Mouse (Mus musculus) erythroblast, embryonic 14.5 days (primary cell): ENCODE measurements around the gene Ddx23. TPM values are rescaled to one million over a fixed set of nuclear protein-coding genes. Genes with fewer than 3 reads are reported as not detected.

ENCODE experiments used
- H3K27me3 ChIP-seq: 2 replicates; pipeline ENCODE4 v1.6.1; 2012; ENCODE audit warnings: inconsistent platforms; ENCODE audit not compliant: control insufficient read depth
- H3K36me3 ChIP-seq: 2 replicates; pipeline ENCODE4 v1.6.1; 2012; ENCODE audit warnings: mild to moderate bottlenecking, inconsistent platforms; ENCODE audit not compliant: control insufficient read depth
- H3K4me1 ChIP-seq: 2 replicates; pipeline ENCODE4 v1.6.1; 2012; ENCODE audit warnings: inconsistent platforms; ENCODE audit not compliant: control insufficient read depth
- H3K4me3 ChIP-seq: replicated peaks from 2 replicates; pipeline ENCODE3; 2012; ENCODE audit warnings: moderate library complexity, mild to moderate bottlenecking, inconsistent platforms
- H3K9me3 ChIP-seq: 2 replicates; pipeline ENCODE4 v1.6.1; 2012; ENCODE audit warnings: low read length, inconsistent platforms, mixed read lengths; ENCODE audit not compliant: control insufficient read depth
- GATA1 ChIP-seq: IDR thresholded peaks from 2 replicates; pipeline ENCODE4 v1.6.1; 2012; ENCODE audit warnings: low read length, inconsistent platforms, mixed read lengths
- TAL1 ChIP-seq: IDR thresholded peaks from 3 replicates; pipeline ENCODE4 v1.6.1; 2012; ENCODE audit warnings: low read length, inconsistent platforms, mixed read lengths
- polyA plus RNA-seq: library from polyadenylated mRNA; stranded (reverse); fragments of >175 nt; gene quantifications from 2 replicates; pipeline ENCODE4 v1.2.3, GENCODE M21; 2012

Gene Ddx23
- polyA plus RNA-seq = 7.9 and 8.4 TPM in 2 replicates

DNA sequence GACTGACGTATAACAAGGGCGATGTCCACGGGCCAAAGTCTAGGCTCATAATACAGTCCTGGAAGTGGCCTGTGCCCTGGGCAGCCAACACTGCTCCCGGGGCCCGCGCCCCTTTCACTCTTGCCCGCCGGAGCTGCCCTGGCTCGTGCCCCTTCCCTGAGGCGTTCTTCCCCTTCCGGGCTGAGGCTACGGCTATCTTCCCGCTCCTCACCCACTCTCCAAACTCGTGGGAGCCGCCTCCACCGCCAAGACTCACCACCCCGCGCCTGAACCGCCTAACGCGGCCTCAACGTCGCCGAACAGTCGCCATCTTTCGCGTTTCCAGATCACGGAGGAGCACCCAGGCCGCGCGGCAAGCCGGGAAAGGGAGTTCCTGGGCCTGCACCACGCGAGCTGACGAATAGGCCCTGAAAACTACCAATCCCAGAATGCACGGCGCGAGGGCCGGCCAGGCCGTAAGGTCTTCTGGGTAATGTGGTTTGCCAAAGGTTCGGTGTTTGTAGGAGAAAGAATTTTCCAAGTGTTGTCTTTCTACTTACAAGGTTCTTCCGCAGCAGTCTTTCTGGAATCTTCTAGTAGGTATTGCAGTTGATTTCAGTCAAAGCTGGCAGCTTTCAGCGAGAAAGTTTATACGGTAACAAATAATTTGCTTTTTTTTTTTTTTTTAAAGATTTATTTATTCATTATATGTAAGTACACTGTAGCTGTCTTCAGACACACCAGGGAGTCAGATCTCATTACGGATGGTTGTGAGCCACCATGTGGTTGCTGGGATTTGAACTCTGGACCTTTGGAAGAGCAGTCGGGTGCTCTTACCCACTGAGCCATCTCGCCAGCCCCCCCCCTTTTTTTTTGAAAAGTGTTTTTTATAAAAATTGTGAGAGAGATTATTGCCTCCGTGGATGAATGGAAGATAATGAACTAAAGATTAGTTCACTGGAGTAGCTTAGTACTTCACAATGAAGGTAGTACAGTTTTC lies at the start of gene Ddx23:
Gene Ddx23 (minus strand): TSS at position 328 of the 979 bp plus-strand sequence.
- H3K36me3 ChIP-seq = peaks cover 31% of the 10 kb centered on the region
- H3K9me3 ChIP-seq = no peaks in the 10 kb centered on the region
- H3K4me3 ChIP-seq = peak within 1 kb of the TSS; percentile 70
- 0 out of 2 replicates have a peak, but pooled peaks cover 1% of the 10 kb centered on the region for H3K27me3 ChIP-seq
- TF ChIP-seq GATA1 (no peak), TAL1 (no peak)
- peaks cover 24% of the 10 kb centered on the region for H3K4me1 ChIP-seq

DNA sequence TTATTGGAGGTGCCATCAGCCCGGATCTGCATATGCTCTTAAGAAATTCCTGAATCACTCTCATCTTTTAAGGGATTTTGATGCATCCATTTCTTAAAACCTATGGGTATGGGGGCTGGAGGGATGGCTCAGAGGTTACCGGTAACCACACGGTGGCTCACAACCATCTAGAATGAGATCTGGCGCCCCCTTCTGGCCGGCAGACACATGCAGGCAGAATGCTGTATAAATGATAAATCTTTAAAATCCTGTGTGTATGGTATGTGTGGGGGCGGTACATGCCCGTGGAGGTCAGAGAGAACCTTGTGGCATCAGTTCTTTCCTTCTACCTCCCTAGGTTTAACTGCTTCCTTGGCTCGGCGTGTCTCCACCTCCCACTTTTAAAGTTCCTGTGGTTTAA lies 47.7 kb upstream of the Ddx23 start:
- H3K36me3 ChIP-seq = no peaks in the 10 kb centered on the region
- no peak for TF ChIP-seq GATA1
- no peak for TF ChIP-seq TAL1
- H3K4me1 ChIP-seq = peaks cover 3% of the 10 kb centered on the region
- no peak overlapping the region for H3K4me3 ChIP-seq
- H3K9me3 ChIP-seq = no peaks in the 10 kb centered on the region
- H3K27me3 ChIP-seq = peaks cover 24% of the 10 kb centered on the region

GRCm38 (mm10) chr15:98707766-98708372 lies 45.2 kb upstream of the Ddx23 start, which contains the start of gene Ccdc65:
Ccdc65 (plus strand) TSS chr15:98708207.
- Histone ChIP-seq H3K4me3 (peak within 1 kb of the TSS; percentile 27), H3K9me3 (no peaks in the 10 kb centered on the region), H3K4me1 (peaks cover 3% of the 10 kb centered on the region), H3K27me3 (peaks cover 45% of the 10 kb centered on the region), H3K36me3 (no peaks in the 10 kb centered on the region)
- TF ChIP-seq TAL1 = no peak
- no peak for TF ChIP-seq GATA1

DNA sequence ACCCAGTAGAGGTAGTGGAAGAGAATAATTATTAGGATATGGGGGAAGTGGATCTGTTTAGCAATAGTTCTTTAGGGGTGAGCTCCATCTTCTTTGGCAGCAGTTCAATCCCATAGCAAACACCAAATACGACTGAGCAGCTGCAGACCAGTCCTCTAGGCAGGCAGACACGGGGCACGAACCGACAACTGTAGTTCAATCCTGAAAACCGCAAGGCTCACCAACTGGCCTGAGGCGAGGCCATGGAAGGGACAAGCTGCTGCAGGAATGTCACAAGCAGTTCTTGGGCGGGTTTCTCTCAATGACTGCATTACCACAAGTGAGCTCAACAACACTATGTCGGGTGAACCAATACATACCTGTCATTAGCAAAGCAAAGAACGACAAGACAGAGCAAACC lies 41.6 kb upstream of the Ddx23 start:
- no peaks in the 10 kb centered on the region for H3K9me3 ChIP-seq
- TF ChIP-seq TAL1 (no peak), GATA1 (no peak)
- H3K4me3 ChIP-seq = no peak overlapping the region
- H3K27me3 ChIP-seq = peaks cover 79% of the 10 kb centered on the region
- H3K36me3 ChIP-seq = no peaks in the 10 kb centered on the region
- H3K4me1 ChIP-seq = peaks cover 6% of the 10 kb centered on the region

- Histone ChIP-seq H3K36me3 (no peaks in the 10 kb centered on the region), H3K4me3 (no peak overlapping the region), H3K9me3 (no peaks in the 10 kb centered on the region), H3K27me3 (peaks cover 67% of the 10 kb centered on the region), H3K4me1 (peaks cover 5% of the 10 kb centered on the region)
- no peak for TF ChIP-seq TAL1
- no peak for TF ChIP-seq GATA1
Measured at GRCm38 (mm10) chr15:98699190-98700105, 36.8 kb upstream of the Ddx23 start.

- Histone ChIP-seq H3K9me3 (no peaks in the 10 kb centered on the region), H3K36me3 (no peaks in the 10 kb centered on the region), H3K27me3 (peaks cover 47% of the 10 kb centered on the region), H3K4me1 (peaks cover 5% of the 10 kb centered on the region), H3K4me3 (no peak overlapping the region)
- TF ChIP-seq GATA1 (no peak), TAL1 (no peak)
Measured at GRCm38 (mm10) chr15:98696216-98696615, 33.5 kb upstream of the Ddx23 start.

- H3K36me3 ChIP-seq = no peaks in the 10 kb centered on the region
- TF ChIP-seq TAL1 (no peak), GATA1 (no peak)
- H3K4me3 ChIP-seq = no peak overlapping the region
- peaks cover 42% of the 10 kb centered on the region for H3K27me3 ChIP-seq
- no peaks in the 10 kb centered on the region for H3K9me3 ChIP-seq
- peaks cover 5% of the 10 kb centered on the region for H3K4me1 ChIP-seq
Measured at GRCm38 (mm10) chr15:98695726-98696125, 33.0 kb upstream of the Ddx23 start.

GRCm38 (mm10) chr15:98692171-98692715 lies 29.5 kb upstream of the Ddx23 start:
- H3K4me3 ChIP-seq = no peak overlapping the region
- peaks cover 1% of the 10 kb centered on the region; the same call in 1 of the 2 replicates for H3K4me1 ChIP-seq
- H3K36me3 ChIP-seq = no peaks in the 10 kb centered on the region
- TF ChIP-seq TAL1 (no peak), GATA1 (no peak)
- H3K27me3 ChIP-seq = peaks cover 22% of the 10 kb centered on the region
- H3K9me3 ChIP-seq = no peaks in the 10 kb centered on the region
